Mouse (Mus musculus) limb, embryonic 12.5 days (tissue): ENCODE data around the gene Tnnt2. TPM values are rescaled to one million over a fixed set of nuclear protein-coding genes. Genes with fewer than 3 reads are reported as not detected.

ENCODE experiments used
- ATAC-seq: fragments of 200-750 bp; cut with Nextera tagmentation; 2 replicates; pipeline ENCODE4 v1.8.0; 2017; ENCODE audit warnings: low read depth, moderate TSS enrichment; ENCODE audit not compliant: insufficient number of reproducible peaks, insufficient read depth, low FRiP score, low TSS enrichment
- H3K27ac ChIP-seq: fragments of 300-500 bp; sonication (generic); 2 replicates; pipeline ENCODE4 v1.5.1; 2016; ENCODE audit warnings: mild to moderate bottlenecking, moderate library complexity
- H3K27me3 ChIP-seq: fragments of 300-500 bp; sonication (generic); 2 replicates; pipeline ENCODE4 v1.6.1; 2016; ENCODE audit warnings: mild to moderate bottlenecking, moderate library complexity
- H3K36me3 ChIP-seq: fragments of 300-500 bp; sonication (generic); 2 replicates; pipeline ENCODE4 v1.6.1; 2016; ENCODE audit warnings: mild to moderate bottlenecking, moderate library complexity
- H3K4me1 ChIP-seq: fragments of 300-500 bp; sonication (generic); replicated peaks from 2 replicates; pipeline ENCODE4 v1.6.1; 2016
- H3K4me2 ChIP-seq: fragments of 300-500 bp; sonication (generic); 2 replicates; pipeline ENCODE4 v1.6.1; 2016; ENCODE audit warnings: mild to moderate bottlenecking, moderate library complexity
- H3K4me3 ChIP-seq: fragments of 300-500 bp; sonication (generic); replicated peaks from 2 replicates; pipeline ENCODE4 v1.5.1; 2016; ENCODE audit warnings: mild to moderate bottlenecking
- H3K9ac ChIP-seq: fragments of 300-500 bp; sonication (generic); replicated peaks from 2 replicates; pipeline ENCODE4 v1.6.1; 2016; ENCODE audit warnings: mild to moderate bottlenecking, moderate library complexity
- H3K9me3 ChIP-seq: fragments of 300-500 bp; sonication (generic); 2 replicates; pipeline ENCODE4 v1.6.1; 2016; ENCODE audit warnings: mild to moderate bottlenecking, moderate library complexity
- WGBS: fragments of 180-500 bp; shearing (Covaris S2); methylation state at CpG from one replicate; pipeline ENCODE4 v1.1.7; 2016; 5-methylcytosine and 5-hydroxymethylcytosine counted together
- polyA plus RNA-seq: library from polyadenylated mRNA; unstranded; fragments of >200 nt; fragmentation: Nextera tagmentation; extraction: Ambion mirVana; gene quantifications from 2 replicates; pipeline ENCODE4 v1.2.1, GENCODE M21; 2016

Tnnt2 gene
- polyA plus RNA-seq, 1 experiment from 2014 or later, result 36.0 TPM

DNA sequence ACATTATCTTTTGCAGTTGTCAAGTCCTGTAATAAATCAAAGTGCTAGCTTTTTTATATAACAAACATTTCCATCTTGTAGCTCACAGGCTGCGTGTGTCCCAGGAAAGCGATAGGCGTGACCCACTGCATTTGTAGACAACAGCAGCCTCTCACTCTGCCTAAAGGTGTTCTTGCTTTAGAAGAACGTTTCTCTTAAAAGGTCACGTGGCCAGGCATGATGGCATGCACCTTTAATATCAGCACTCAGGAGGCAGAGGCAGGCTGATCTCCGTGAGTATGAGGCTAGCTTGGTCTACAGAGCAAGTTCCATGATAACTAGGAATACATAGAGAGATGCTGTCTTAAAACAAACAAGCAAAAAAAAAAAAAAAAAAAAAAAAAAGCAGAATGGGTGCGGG, 22.4 kb downstream of the Tnnt2 start:
- ATAC-seq, result no peak
- Histone ChIP-seq H3K27me3 (no peaks in the 10 kb centered on the region; the same call in 1 of the 2 replicates), H3K9me3 (no peaks in the 10 kb centered on the region), H3K4me1 (no peaks in the 10 kb centered on the region), H3K4me3 (no peak overlapping the region), H3K27ac (no peak overlapping the region), H3K9ac (no peak overlapping the region), H3K36me3 (no peaks in the 10 kb centered on the region), H3K4me2 (no peak overlapping the region)
- WGBS, result 93% methylated on average over 7 of the region's 7 CpGs

DNA sequence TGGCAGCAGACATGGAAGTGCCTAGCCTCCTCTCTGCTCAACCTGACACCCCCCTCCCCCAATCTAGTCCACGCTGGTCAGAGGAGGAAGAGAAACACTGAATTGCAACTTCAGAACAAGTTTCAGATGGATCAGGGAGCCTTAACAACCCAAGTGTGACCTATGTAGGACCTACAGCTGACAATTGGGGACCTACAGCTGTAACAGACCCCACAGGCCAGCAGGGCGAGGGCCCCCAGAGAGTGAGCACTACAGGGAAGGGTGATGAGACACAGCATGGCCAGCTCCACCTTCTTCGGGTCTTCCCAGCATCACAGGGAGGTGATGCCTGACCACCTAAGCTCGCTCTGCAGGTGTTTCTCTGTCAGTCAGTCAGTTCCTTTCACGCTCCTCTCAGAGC, 24.9 kb downstream of the Tnnt2 start:
- H3K4me3 ChIP-seq, result no peak overlapping the region
- WGBS, result 58% methylated on average over 5 of the region's 5 CpGs
- ATAC-seq, result no peak
- H3K36me3 ChIP-seq, result no peaks in the 10 kb centered on the region
- H3K27ac ChIP-seq, result no peak overlapping the region
- no peaks in the 10 kb centered on the region for H3K9me3 ChIP-seq
- no peak overlapping the region for H3K9ac ChIP-seq
- no peaks in the 10 kb centered on the region for H3K4me1 ChIP-seq
- no peak overlapping the region for H3K4me2 ChIP-seq
- H3K27me3 ChIP-seq, result peaks cover 4% of the 10 kb centered on the region

DNA sequence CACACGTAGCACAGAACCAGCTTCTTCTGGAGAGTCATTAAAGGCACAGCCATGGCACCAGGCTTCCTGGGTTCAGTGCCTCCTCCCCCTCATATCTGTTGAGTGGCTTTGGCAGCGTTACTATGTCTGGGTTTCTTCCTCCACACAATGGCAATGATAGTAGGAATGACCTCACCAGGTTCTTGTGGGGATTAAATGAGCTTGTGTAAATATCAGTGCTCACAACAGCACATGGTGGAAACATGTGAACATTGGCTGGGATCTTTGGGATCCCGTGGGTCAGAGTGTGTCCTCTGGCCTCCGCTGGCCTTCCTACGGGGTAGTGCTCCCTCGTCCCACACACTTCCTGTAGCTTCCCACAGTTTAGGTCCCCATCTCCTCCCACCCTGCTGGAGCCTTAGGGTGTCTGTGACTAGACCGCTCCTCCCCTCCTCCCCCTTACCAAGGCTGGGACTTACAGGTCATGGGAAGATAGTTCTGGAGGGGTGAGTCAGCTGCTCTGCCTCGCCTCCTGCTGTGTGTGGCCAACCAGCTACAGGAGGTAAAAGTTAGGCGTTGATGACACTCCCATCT, 25.9 kb downstream of the Tnnt2 start:
- WGBS, result 75% methylated on average over 9 of the region's 9 CpGs
- no peak overlapping the region for H3K4me3 ChIP-seq
- no peak for ATAC-seq
- H3K36me3 ChIP-seq, result no peaks in the 10 kb centered on the region
- H3K27me3 ChIP-seq, result peaks cover 6% of the 10 kb centered on the region
- no peak overlapping the region for H3K27ac ChIP-seq
- no peaks in the 10 kb centered on the region for H3K4me1 ChIP-seq
- no peaks in the 10 kb centered on the region for H3K9me3 ChIP-seq
- H3K9ac ChIP-seq, result no peak overlapping the region
- no peak overlapping the region for H3K4me2 ChIP-seq

DNA sequence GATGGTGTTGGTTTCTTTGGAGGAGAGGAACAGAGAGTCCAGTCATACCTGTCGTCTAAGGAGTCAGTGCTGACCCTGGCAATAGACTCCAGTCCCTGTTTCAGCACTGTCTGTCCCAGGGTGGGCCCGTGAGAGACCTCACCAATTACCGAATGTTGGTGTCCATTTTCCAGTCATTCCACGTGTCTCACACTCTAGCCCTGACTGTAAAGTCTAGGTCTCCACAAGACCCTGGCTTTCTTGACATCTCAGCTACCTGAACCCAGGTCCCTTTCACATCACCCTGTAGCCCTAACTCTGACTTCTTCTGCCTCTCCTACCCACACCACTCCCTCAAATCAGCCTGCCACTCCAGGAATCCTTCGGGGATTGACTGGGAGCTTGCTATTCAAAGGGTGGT, 26.4 kb downstream of the Tnnt2 start:
- Histone ChIP-seq H3K36me3 (no peaks in the 10 kb centered on the region), H3K4me1 (no peaks in the 10 kb centered on the region), H3K4me3 (no peak overlapping the region), H3K27me3 (peaks cover 6% of the 10 kb centered on the region), H3K4me2 (no peak overlapping the region), H3K9ac (no peak overlapping the region), H3K27ac (no peak overlapping the region), H3K9me3 (no peaks in the 10 kb centered on the region)
- WGBS, result 78% methylated on average over 5 of the region's 5 CpGs
- no peak for ATAC-seq

DNA sequence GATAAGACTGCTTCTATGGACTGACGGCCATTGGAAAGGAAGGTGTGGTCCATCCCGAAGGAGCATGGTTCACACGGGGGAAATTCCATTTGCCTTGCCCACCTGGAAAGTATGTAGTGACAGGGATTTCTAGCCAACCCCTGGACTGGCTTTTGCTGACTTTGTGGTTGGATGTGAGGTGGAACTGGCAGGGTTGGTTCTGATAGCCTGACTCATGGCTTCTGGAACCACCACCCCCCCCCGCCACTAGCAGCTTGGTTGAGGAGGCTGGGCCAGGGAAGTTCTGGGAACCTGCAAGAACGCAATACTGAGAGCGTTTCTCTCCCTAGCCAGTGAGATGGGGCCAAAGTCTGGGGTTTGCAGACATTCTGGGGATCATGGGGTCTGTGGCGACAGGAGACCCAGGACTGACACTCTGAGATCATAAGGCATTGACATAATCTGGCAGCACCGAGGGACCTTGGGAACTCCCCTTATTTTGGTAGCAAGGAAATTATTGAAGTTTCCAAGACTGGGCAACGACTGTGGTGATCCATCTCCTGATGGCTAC, 27.7 kb downstream of the Tnnt2 start:
- no peak overlapping the region for H3K4me2 ChIP-seq
- ATAC-seq, result no peak
- no peak overlapping the region for H3K9ac ChIP-seq
- no peak overlapping the region for H3K27ac ChIP-seq
- no peaks in the 10 kb centered on the region for H3K9me3 ChIP-seq
- H3K27me3 ChIP-seq, result peaks cover 6% of the 10 kb centered on the region
- no peaks in the 10 kb centered on the region for H3K36me3 ChIP-seq
- no peaks in the 10 kb centered on the region for H3K4me1 ChIP-seq
- no peak overlapping the region for H3K4me3 ChIP-seq
- WGBS, result 79% methylated on average over 9 of the region's 9 CpGs

DNA sequence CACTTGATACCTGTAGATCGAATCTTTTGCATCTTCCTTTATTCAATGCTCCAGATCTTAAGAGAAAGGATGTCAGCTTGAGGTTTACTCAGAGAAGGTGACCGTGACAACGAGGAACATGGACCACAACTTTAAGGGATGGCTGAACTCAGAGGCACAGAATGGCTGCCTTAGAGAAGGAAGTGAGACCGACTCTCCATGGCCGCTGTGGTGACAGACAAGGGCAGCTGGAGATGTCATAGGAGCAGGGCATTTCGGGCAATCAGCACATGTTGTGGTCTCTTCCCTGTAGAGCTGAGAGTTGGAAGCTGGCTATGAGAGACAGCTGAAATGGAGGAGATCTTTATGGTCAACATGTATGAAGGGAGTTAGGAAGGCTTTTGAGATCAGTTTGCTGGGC, 28.7 kb downstream of the Tnnt2 start:
- H3K36me3 ChIP-seq, result no peaks in the 10 kb centered on the region
- no peaks in the 10 kb centered on the region for H3K4me1 ChIP-seq
- no peak overlapping the region for H3K4me2 ChIP-seq
- peaks cover 6% of the 10 kb centered on the region for H3K27me3 ChIP-seq
- H3K4me3 ChIP-seq, result no peak overlapping the region
- ATAC-seq, result no peak
- H3K27ac ChIP-seq, result no peak overlapping the region
- WGBS, result 78% methylated on average over 6 of the region's 6 CpGs
- no peaks in the 10 kb centered on the region for H3K9me3 ChIP-seq
- no peak overlapping the region for H3K9ac ChIP-seq

DNA sequence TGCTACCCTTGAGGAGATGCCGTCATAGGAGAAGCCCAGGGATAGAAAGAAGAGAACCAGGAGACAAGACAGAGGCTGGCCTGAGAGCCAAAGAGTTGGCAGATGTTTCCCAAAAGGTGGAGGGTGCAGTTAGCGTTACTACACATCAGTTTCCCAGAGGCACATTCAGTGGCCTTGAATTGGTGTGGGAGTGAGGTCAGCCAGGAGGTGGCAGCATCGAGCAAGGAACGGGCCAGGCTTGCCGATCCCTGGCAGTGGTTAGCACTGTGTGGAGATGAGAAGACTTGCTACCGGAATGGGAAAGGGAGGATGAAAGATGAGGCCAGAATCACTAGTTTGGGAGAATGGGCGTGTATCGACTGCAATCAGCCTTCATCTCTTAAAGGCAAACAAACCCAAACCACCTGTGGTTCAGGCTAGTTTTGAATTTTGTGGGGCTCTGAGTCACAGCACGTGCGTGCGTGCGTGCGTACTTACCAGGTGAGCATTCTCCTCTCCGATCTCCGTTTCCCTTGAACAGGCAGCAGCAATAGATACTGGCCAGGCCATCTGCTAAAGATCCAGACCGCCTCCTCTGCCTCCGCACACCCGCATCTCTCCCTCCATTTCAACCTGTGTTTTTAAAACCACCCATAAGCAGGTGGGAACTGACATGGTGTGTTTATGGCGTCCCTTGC, 29.5 kb downstream of the Tnnt2 start:
- H3K27me3 ChIP-seq, result peaks cover 6% of the 10 kb centered on the region
- no peak overlapping the region for H3K4me3 ChIP-seq
- no peaks in the 10 kb centered on the region for H3K4me1 ChIP-seq
- no peak overlapping the region for H3K27ac ChIP-seq
- H3K9me3 ChIP-seq, result no peaks in the 10 kb centered on the region
- peak; percentile 74; the same call in 1 of the 2 replicates for ATAC-seq
- H3K36me3 ChIP-seq, result no peaks in the 10 kb centered on the region
- no peak overlapping the region for H3K4me2 ChIP-seq
- no peak overlapping the region for H3K9ac ChIP-seq
- whole genome bisulfite sequencing, result 45% methylated on average over 19 of the region's 19 CpGs

DNA sequence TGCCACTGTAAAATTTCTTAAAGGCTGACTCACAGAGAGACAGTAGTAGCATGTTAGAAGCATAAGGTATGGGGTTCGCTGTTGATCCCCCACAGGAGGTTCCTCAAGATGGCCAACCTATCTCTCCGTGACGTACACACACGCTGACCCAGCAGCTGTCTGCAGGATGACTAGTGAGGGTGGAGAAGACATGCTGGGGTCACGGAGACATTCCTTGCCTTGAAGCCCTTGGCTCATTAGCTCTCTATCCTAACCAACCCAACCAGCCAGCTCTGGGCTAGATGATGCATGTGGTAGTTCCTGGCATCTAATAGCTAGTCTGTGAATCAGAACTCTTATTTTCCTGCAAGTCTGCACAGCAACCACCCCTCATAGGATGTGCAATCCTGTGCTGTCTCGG, 32.4 kb downstream of the Tnnt2 start:
- Histone ChIP-seq H3K4me2 (no peak overlapping the region), H3K9me3 (no peaks in the 10 kb centered on the region), H3K36me3 (no peaks in the 10 kb centered on the region), H3K4me1 (no peaks in the 10 kb centered on the region), H3K27me3 (peaks cover 6% of the 10 kb centered on the region), H3K4me3 (no peak overlapping the region), H3K9ac (no peak overlapping the region), H3K27ac (no peak overlapping the region)
- ATAC-seq, result no peak
- WGBS, result 88% methylated on average over 6 of the region's 6 CpGs

DNA sequence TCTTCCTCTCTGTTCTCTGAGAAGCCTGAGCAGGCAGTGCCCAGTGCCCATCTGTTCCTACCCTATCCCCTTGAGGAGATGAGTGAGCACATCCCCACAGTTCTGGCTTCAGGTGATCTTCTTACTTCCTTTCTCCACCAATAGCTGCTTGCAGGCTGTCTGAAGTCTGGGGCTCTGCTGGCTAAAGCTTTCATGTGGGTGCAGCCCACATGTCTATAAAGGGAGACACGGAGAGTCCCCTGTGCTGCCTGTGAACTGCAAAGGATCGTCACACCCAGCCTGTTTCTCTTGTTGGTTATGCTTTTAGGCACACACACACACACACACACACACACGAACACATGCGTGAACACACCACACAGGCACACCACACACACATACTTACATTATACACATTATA, 36.8 kb downstream of the Tnnt2 start:
- Histone ChIP-seq H3K9me3 (no peaks in the 10 kb centered on the region), H3K27me3 (no peaks in the 10 kb centered on the region; the same call in 1 of the 2 replicates), H3K4me1 (no peaks in the 10 kb centered on the region), H3K4me3 (no peak overlapping the region), H3K4me2 (no peak overlapping the region), H3K27ac (no peak overlapping the region), H3K9ac (no peak overlapping the region), H3K36me3 (no peaks in the 10 kb centered on the region)
- 77% methylated on average over 4 of the region's 4 CpGs for WGBS
- no peak for ATAC-seq

DNA sequence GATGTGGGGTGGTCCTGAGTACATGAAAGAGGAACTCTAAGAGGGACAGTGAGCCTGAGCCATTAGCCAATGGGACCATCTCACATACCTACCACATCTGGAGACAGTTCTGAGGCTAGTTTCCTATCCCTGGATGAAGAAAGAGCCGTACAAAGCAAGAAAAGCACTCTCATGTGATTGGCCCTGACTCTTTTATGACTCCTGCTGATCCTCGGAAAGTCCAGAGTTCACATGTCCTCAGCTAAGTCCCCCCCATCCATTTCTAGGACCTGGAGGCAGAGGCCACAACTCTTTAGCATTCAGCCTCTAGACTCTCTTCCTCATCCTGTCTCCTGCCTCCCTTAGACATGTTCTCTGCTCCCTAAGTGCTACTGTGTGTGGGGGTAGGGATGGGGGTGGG, 41.1 kb downstream of the Tnnt2 start:
- Histone ChIP-seq H3K9ac (no peak overlapping the region), H3K4me3 (no peak overlapping the region), H3K4me2 (no peak overlapping the region), H3K27ac (no peak overlapping the region), H3K9me3 (no peaks in the 10 kb centered on the region), H3K27me3 (peaks cover 5% of the 10 kb centered on the region; the same call in 1 of the 2 replicates), H3K4me1 (no peaks in the 10 kb centered on the region), H3K36me3 (no peaks in the 10 kb centered on the region)
- 56% methylated on average over 2 of the region's 2 CpGs for WGBS
- ATAC-seq, result no peak

DNA sequence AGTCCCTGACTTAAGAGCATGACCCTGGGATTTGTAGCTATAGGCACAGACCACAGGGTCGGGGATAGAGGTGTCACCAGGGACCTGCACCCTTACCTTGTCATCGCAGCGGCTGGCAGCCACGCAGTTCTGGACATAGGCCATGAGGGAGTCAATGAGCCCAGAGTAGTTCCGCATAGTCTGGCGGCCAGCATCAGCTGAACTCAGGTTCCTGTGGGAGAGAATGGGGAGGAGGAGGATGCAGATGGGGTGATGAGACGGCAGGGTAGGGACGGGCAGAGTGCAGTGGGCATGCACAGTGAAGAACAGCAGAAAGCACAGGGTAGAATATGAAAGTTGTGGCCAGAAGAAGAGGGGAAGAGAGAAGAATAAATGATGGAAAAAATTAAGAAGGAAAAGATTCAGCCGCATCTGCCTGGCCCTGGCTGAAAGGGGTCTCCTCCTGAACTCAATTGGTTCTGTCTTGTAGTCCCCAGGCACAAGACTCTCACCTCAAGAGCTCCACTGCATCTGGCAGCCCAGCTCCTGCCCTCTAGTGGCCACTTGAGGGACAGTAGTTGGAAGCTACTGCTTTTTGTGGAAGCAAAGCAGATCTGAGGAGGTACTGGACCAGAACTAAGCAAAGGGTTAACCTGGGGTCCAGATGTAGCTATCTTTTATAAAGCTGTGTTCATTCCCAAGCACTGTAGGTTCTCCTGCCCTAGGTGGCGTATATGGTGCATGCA, 46.4 kb downstream of the Tnnt2 start:
- WGBS, result 72% methylated on average over 10 of the region's 10 CpGs
- no peak overlapping the region for H3K9ac ChIP-seq
- no peak for ATAC-seq
- H3K4me1 ChIP-seq, result no peaks in the 10 kb centered on the region
- no peaks in the 10 kb centered on the region for H3K9me3 ChIP-seq
- no peak overlapping the region for H3K27ac ChIP-seq
- no peak overlapping the region for H3K4me2 ChIP-seq
- no peaks in the 10 kb centered on the region for H3K36me3 ChIP-seq
- no peak overlapping the region for H3K4me3 ChIP-seq
- peaks cover 10% of the 10 kb centered on the region; the same call in 1 of the 2 replicates for H3K27me3 ChIP-seq
